Mouse (Mus musculus) lung, postnatal 36 days (tissue): ENCODE results near the gene Arhgap44.

Experiments used
- DNase-seq: peaks from one replicate; pipeline ENCODE4 v3.0.0; 2022; ENCODE audit warnings: mixed read lengths

Gene Arhgap44

DNA sequence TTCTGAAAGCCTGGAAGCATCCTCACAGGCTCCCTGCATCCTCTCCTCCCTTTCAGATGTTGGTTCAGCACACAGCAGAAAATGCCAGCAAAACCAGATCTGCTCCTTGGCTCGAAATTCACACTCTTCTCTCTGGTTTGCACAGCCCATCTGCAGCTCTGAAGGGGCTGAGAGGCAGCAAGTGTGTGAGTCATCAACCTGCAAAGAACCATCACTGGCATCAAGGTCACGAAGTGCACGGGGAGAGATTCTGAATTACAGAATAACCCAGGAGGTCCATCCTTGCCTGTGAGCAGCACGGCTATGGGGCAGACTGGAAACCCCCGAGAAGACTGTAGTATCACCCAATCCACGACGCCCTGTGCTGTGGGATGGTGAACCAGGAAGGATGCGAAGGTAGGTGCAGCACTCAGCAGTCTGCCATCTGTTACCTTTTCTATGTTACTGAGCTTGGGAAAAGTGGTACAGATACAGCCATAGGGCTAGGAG lies 27.5 kb downstream of the Arhgap44 start:
- DNase-seq: no peak

- DNase-seq: no peak
These were observed 29.1 kb downstream of the Arhgap44 start for GRCm38 (mm10) chr11:65133661-65134060.

- peak; percentile 17 for DNase-seq
These were observed 33.7 kb downstream of the Arhgap44 start for GRCm38 (mm10) chr11:65129110-65129509.

DNA sequence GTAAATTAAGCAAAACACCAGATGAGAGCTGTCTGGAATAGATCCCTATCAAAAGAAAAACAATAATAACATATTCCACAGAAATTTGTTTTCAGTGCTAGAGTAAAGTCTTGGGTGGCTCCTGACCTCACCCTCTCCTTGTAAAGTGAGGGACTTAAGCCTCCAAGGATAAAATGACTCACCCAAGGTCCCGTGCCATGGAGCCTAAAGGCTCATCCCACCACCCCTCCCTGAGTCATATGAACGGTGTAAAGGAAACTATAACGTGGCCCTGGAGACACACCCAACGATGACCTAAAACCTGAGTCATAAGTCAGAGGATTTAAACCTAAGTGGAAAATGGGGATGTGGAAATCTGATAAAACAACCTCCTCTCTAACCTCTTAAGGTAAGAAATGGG lies 34.1 kb downstream of the Arhgap44 start:
- DNase-seq: no peak

GRCm38 (mm10) chr11:65126566-65126965 lies 36.2 kb downstream of the Arhgap44 start:
- DNase-seq: no peak

DNA sequence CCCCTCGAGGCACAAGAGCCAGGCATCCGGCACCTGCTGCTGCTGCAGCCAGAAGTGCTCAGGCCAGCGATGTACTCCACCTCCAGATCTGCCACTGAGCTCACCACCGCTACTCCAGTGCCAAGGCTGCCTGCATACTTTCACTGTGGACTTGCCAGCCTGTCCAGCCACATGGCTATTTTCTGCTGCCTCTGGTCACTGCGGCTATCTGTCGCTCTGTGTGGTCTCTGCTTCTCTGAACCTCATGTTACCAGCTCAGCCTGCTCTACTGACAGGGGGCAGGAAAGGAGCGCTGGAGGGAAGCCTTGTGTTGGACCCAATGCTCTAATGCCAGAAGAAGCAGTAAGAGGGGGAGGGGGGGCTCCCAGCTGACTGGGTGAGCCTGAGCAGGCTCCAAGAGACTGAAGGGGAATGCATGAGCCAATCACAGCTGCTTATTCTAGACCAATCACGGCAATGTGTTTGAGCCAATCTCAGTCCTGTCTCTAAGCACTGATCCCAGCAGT lies 37.8 kb downstream of the Arhgap44 start:
- peak; percentile 31 for DNase-seq

DNA sequence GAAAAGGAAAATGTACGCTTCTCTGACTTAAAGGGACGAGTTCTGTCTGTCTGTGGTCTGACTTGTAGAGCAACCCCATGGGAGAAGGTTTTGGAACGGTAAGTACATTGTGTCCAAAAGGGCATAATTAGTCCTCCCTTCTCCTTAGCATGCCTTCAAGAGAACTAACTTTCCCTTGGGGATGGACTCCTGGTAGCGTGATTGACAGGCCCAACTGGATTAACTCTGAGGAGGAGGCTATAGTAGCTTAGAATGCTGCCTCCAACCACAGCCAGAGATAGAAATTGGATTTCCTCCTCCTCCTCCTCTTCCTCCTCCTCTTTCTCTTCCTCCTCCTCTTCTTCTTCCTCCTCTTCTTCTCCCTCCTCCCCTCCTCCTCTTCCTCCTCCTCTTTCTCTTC lies 42.5 kb downstream of the Arhgap44 start:
- no peak for DNase-seq

DNA sequence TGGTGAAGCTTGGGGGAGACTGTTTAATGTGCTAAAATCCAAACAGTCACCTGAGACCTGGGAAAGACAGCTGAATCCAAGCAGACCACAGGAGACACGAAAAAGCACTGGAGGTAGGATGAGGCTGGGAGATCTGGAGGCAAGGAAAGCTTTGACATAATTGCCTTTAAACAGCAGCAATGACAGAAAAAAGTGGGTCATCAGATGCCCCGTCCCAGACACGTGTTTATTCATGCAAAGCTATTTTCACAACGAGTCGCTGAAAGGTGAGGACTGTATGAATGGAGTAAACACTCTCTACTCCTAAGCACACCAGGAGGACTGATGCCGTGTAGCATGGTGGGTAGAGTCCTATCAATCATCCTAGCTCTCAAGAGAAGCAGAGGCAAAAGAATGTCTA lies 47.0 kb downstream of the Arhgap44 start:
- no peak for DNase-seq

DNA sequence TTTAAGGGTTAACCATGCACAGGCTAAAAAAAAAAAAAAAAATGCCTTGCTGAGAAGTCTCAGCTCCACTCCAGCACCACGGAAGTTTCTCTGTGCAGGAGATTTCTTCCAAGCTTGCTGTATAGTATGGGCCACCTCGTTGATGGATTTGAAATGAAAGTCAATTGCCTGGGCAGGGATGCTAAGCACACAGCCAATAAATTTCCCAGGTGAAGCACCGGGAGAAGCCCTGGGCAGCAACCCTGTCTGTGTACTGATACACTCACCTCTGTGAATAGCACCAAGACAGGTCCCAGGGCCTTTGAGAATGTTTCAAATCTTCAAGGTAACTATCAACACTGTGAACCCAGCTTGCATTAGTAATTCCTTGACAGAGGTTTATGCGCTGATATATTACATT lies 50.7 kb downstream of the Arhgap44 start:
- no peak for DNase-seq

DNA sequence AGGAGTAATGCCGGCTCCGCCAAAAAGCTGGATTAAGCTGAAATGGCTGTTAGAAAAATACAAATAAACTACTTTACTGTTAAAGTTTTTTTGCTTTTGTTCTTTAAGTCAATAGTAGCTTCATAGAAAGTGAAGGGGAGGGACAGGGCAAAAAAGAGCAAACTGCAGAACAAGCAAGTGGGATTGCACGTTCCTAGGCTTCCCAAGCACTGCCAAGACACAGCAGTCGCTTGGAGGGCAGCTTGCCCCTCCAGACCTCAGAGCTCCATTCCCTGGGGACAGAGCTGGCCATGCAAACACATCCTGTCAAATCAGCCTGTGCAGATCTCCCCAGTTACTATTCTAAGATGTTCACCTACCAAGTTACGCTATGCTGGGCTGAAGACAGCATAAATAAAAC lies 51.1 kb downstream of the Arhgap44 start:
- no peak for DNase-seq

DNA sequence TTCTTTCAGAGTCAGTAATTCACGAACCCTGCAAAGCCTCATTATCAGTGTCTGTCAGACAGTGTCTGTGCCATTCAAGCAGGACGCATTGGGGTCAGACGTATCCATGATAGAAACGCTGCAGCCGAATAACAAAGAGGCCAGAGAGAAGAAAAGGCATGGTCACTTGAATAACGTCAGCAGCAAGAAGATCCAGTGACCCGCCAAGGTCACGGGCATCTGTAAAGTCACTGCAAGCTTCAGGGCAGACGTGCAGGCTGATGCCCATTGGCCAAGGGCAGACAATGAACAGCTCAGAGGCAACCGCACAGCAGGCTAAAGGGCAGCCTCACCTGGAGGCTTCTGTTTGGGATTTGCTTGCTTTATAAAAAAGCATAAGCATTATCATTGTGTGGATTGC lies 52.7 kb downstream of the Arhgap44 start:
- no peak for DNase-seq

GRCm38 (mm10) chr11:65107734-65108171 lies 55.0 kb downstream of the Arhgap44 start:
- DNase-seq: no peak

- no peak for DNase-seq
These were observed 55.6 kb downstream of the Arhgap44 start for GRCm38 (mm10) chr11:65107151-65107550.

GRCm38 (mm10) chr11:65104076-65104475 lies 58.7 kb downstream of the Arhgap44 start:
- DNase-seq: no peak

DNA sequence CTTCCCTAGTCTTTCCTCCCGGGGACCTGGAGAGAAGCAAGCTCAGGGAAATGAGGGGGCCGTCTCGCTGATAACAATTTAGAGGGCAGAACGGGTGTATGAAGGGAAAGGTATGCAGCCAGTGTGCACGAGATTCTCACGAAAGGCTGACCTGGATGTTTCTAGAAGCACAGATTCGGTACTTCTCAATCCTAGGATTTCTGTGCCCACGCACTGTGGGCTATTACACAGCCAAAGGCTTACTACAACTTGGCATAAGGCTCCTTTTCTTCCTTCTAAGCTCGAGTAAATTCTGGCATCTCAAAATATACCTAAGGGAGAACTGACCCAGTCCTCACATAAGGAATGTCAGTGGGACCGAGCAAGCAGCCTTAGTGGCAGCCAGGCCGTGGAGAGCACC lies 61.6 kb downstream of the Arhgap44 start:
- DNase-seq: no peak

GRCm38 (mm10) chr11:65100031-65100430 lies 62.7 kb downstream of the Arhgap44 start:
- no peak for DNase-seq

- no peak for DNase-seq
These were observed 65.2 kb downstream of the Arhgap44 start for GRCm38 (mm10) chr11:65097526-65098070.

DNA sequence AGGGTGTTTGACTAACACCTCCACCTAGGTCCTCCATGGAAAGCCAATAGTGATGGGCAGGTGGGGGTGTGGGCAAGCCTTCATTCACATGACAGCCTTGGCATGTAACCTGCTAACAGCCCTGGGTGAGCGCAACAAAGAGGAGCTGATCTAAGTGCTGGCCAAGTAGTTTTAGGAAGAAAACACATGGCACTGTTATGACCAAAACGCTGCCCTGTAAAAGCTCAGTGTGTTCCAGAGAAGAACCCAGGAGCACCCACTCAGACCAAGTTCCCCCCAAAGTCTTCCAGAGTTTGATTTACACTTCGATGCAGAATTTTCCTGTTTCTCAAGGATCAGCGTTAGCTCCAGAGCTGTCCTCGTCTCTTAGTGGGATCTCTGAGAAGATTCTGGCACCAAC lies 65.9 kb downstream of the Arhgap44 start:
- DNase-seq: no peak

DNA sequence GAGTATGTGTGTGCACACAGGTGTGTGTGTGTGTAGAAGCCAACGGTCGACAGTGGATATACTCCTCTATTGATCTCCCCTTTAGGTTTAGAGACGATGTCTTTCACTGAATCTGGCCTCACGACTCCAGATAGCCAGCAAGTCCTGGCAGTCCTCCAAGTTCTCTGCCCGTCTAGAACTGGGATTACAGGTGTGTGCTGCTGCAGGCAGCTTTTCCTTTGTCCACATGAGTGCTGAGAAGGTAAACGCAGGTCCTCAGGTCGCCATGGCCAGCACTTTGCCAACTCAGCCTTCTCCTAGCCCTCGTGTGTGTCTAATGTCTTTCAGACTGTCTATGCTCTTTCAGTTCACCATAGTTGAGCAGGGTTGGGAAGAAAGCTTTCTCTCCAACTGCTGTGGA lies 69.9 kb downstream of the Arhgap44 start:
- peak; percentile 46 for DNase-seq

GRCm38 (mm10) chr11:65090386-65090785 lies 72.4 kb downstream of the Arhgap44 start:
- no peak for DNase-seq

DNA sequence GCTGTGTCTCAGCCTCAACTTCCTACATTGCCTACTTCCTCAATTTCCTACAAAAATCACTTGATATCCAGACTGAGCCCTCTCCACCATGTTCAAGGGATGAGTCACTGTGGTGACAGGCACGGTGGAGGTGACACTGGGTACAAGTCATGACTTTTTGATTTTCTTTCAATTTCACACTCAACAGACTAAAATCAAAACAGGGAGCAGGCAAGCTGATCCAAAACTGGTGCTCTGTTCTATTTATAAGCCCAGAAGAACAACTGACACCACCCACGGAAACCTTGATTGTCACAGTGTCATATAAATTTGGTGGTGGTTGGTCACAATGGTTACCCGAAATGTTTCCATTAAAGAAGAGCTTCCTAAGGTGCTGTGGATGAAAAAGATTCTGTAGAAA lies 72.8 kb downstream of the Arhgap44 start:
- DNase-seq: no peak

DNA sequence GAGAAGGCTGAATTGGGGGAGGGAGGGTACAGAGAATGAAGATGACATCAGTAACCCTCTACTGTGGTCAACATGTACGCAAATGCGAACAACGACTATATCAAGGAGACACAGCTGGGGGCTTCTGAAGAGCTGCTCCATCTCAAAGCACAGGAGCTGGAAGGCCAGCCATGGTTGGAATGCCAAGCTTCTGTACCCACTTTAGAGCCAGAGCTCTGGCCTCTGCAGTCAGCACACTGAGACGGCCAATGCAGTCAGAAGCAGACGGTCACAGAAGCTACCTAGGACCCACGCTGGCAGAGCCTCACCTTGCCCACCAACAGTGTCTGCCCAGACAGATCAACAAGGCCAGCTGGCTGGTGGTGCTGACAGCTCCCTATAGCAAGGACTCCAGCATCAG lies 73.5 kb downstream of the Arhgap44 start:
- no peak for DNase-seq

- DNase-seq: peak; percentile 74
These were observed 74.1 kb downstream of the Arhgap44 start for GRCm38 (mm10) chr11:65088451-65089222.

- no peak for DNase-seq
These were observed 82.0 kb downstream of the Arhgap44 start for GRCm38 (mm10) chr11:65080761-65081160.
